Mouse (Mus musculus) small intestine, adult 2 months (tissue): ENCODE measurements at regions not wholly inside any gene's neighbourhood (a gene's known extent, or its start where the extent isn't known, plus 50 kb on each side); places are given as distances from the start of the nearest gene placed in this dataset.

Source experiments
- CTCF ChIP-seq: fragments of 200-500 bp; IDR thresholded peaks from 2 replicates; pipeline ENCODE4 v1.5.1; 2012; ENCODE audit warnings: low read depth, mild to moderate bottlenecking, control low read depth, inconsistent platforms, low read length, moderate library complexity, mixed read lengths; ENCODE audit not compliant: insufficient replicate concordance, insufficient read length; ENCODE audit errors: extremely low read depth
- POLR2A ChIP-seq: fragments of 200-500 bp; IDR thresholded peaks from 2 replicates; pipeline ENCODE4 v1.6.1; 2012; ENCODE audit warnings: low read depth, mild to moderate bottlenecking, control low read depth, inconsistent platforms, low read length, moderate library complexity

DNA sequence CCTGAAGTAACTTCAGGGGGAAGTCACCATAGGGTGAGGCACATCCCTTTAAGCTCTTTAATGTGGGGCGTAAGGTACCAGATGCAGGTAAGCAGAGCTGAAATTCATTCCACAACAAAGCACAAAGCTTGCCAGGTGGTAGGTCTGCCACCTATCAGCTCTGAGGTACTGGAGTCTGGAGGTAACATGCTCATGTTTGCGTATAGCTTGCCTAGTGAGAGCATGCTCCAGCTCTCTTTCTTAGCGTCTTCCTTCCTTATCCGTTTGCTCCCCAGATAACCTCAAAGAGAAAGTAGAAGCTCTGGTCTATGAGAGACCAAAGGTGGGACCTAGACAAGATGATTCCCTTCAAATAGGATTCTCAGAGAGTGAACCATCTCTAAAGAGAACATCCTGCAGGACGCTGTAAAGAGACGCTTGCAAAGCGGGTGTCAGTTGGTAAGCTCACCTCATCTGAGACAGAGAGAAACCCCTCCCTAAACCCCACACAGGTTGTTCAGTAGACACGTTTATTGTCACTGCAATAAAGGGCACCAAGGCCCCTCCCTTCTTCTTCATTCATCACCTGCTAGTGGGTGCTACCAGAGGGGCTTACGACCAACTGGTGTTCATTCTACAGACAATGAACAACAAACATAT is 347.4 kb upstream of the 3110018I06Rik start:
- TF ChIP-seq POLR2A (no peak), CTCF (no peak)
